Mouse (Mus musculus): ENCODE data around the gene Tiparp.

GRCm38 (mm10) chr3:65585291-65585690 lies 57.1 kb downstream of the Tiparp start:
- TF ChIP-seq POLR2A (IDR thresholded peaks at IDR 0.05; ENCODE audit: borderline replicate concordance, insufficient read depth, low read length) (no peak), CTCF (IDR thresholded peaks at IDR 0.05; ENCODE audit: borderline replicate concordance, insufficient read depth, low read depth, low read length) (no peak)
